Mouse (Mus musculus): ENCODE results near the gene Btg1. TPM values are rescaled to one million over a fixed set of nuclear protein-coding genes. Genes with fewer than 3 reads are reported as not detected.
A peak's percentile ranks its signal among the peaks of the same experiment; 100 is the strongest.

Gene Btg1
- polyA plus RNA-seq (2015; fragmentation: Nextera tagmentation; extraction: Ambion mirVana), result 48.8 and 56.5 TPM in 2 replicates

DNA sequence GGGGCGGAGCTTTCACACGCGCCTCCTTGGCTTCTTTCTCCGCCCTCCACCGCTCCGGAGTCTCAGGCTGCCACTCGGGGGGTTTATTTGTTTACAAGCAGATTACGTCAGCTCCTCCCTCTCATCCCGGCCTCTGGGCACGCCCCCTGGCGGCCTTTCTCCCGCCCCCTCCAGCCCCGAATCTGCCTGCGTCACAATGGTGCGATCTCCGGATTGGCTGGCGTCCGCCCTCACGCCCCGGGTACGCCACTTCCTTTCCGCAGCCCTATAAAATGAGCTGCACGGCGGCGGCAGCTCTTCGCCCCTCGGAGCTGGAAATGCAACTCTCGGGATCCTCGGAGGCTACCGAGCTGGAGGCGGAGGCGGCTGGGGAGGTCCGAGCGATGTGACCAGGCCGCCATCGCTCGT is at the start of gene Btg1:
Gene Btg1, plus strand, starts transcription at position 298 of the 408 bp plus-strand sequence.
- peak within 1 kb of the TSS; percentile 93 for H3K4me3 ChIP-seq
- peaks cover 14% of the 10 kb centered on the region for H3K4me1 ChIP-seq (replicated peaks)
- H3K9ac ChIP-seq, result peak within 1 kb of the TSS; percentile 98
- H3K9me3 ChIP-seq (replicated peaks), result no peaks in the 10 kb centered on the region
- H3K36me3 ChIP-seq, result no peaks in the 10 kb centered on the region
- H3K4me2 ChIP-seq, result peak within 1 kb of the TSS; percentile 63
- WGBS, result under 1% methylated on average over 37 of the region's 37 CpGs
- H3K27me3 ChIP-seq, result no peaks in the 10 kb centered on the region
- peak; percentile 94 for ATAC-seq (replicated peaks; ENCODE audit: insufficient number of reproducible peaks, insufficient read depth, low FRiP score, low read depth)
- peak within 1 kb of the TSS; percentile 96 for H3K27ac ChIP-seq

DNA sequence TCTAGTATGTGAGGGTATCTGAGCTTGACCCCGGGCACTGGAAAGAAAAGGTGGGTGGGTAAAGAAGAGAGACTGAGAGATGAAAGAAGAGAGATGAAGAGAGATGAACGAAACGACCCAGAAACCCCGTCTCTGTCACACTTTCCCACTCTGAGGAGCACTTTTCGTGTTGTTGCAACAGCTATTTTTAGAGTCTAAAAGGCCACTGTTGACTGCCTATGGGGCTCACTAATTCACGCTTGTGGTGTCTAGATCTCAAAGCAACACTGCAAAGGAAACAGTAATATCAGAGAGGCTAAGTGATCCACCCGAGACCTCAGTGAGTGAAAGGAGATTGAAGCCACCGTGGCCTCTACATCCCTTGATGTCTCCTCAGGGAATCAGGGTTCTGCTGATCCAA is 47.3 kb upstream of the Btg1 start:
- Histone ChIP-seq H3K9me3 (replicated peaks) (no peaks in the 10 kb centered on the region), H3K9ac (no peak overlapping the region), H3K36me3 (no peaks in the 10 kb centered on the region), H3K27ac (no peak overlapping the region), H3K27me3 (no peaks in the 10 kb centered on the region), H3K4me2 (no peak overlapping the region), H3K4me3 (no peak overlapping the region), H3K4me1 (replicated peaks) (no peaks in the 10 kb centered on the region)
- 43% methylated on average over 8 of the region's 8 CpGs for WGBS
- ATAC-seq (replicated peaks; ENCODE audit: insufficient number of reproducible peaks, insufficient read depth, low FRiP score, low read depth), result no peak

DNA sequence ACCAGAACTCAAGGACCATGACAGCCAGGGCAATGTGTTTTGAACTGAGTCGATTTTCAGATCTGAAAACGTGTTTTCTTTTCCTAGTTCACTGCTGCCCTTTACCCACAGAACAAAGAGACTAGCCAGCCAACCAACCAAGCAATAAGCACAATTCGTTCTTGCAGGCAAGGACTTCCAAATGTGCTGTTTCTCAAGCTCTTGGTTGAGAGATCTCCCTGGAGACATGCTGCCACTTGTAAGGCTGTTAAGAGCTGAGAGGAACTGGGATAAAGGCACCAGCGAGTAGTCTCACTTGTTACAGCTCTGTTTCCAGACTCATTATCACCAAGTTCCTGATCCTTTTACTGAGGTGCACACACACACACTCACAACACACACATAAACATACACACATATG is 45.6 kb upstream of the Btg1 start:
- no peak for ATAC-seq (replicated peaks; ENCODE audit: insufficient number of reproducible peaks, insufficient read depth, low FRiP score, low read depth)
- Histone ChIP-seq H3K4me2 (no peak overlapping the region), H3K9ac (no peak overlapping the region), H3K9me3 (replicated peaks) (no peaks in the 10 kb centered on the region), H3K4me3 (no peak overlapping the region), H3K27me3 (no peaks in the 10 kb centered on the region), H3K4me1 (replicated peaks) (no peaks in the 10 kb centered on the region), H3K36me3 (no peaks in the 10 kb centered on the region), H3K27ac (no peak overlapping the region)
- 55% methylated on average over 4 of the region's 4 CpGs for WGBS

DNA sequence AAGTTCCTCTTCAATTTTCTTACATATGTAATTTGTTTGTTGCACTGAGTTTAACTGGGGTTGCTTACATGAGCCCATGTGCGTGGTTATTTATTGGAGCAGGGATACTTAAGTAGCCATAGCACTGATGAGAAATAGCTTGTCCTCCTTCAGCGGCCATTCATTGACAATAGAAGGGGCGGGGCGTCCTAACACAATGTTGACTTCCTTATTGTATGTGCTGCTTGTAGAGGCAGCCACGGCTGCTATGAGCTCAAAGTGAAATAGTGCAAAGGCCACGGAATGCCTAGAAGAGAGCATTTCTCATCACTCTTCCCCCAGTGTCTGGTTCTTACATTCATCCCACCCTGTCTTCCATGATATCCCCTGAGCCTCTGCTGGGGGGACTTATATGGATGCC is 42.0 kb upstream of the Btg1 start:
- no peak for ATAC-seq (replicated peaks; ENCODE audit: insufficient number of reproducible peaks, insufficient read depth, low FRiP score, low read depth)
- no peaks in the 10 kb centered on the region for H3K4me1 ChIP-seq (replicated peaks)
- no peak overlapping the region for H3K9ac ChIP-seq
- H3K9me3 ChIP-seq (replicated peaks), result no peaks in the 10 kb centered on the region
- no peaks in the 10 kb centered on the region for H3K36me3 ChIP-seq
- H3K4me3 ChIP-seq, result no peak overlapping the region
- 85% methylated on average over 6 of the region's 6 CpGs for whole genome bisulfite sequencing
- H3K27ac ChIP-seq, result no peak overlapping the region
- H3K4me2 ChIP-seq, result no peak overlapping the region
- H3K27me3 ChIP-seq, result no peaks in the 10 kb centered on the region

DNA sequence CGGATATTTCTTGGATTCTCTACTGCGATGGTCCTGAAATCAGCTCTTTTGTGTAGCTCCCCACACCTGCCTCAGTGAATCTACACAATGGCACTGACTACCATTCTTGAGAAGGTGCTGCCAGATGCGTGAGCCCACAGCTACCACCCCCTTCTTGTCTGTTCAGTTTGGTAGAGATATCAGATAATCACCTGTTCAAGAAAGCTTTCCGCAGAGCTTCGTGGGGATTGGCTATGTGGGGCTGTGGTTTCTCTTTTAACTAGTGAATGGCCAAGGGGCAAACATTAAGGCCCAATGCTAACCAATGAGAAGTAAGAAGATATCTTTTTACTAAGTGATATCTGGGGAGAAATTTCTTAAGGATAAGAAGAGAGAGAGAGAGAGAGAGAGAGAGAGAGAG is 41.5 kb upstream of the Btg1 start:
- WGBS, result 74% methylated on average over 5 of the region's 5 CpGs
- no peaks in the 10 kb centered on the region for H3K27me3 ChIP-seq

DNA sequence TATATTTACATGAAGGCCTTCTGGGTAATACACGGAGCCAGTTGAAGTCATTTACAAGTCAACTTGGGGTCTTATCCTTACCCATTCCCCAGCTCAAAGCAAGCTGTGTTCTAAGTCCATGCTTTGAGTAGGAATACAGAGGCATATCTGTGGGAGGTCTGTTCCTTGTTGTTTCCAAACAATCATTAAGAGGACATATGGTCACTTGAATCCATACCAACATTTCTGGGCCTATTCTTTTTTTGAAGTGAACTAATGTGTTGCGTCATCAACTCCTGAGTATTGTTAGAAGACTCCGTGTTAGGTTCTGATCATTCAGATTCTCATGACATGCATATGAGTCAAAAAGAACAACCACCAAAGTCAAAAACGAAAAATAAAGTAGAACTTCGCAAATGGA is 37.9 kb upstream of the Btg1 start:
- WGBS, result 86% methylated on average over 5 of the region's 5 CpGs

More for the DNA sequence above, 41.5 kb upstream of the Btg1 start:
- Histone ChIP-seq H3K27ac (no peak overlapping the region), H3K4me2 (no peak overlapping the region), H3K4me1 (replicated peaks) (no peaks in the 10 kb centered on the region), H3K36me3 (no peaks in the 10 kb centered on the region), H3K9me3 (replicated peaks) (no peaks in the 10 kb centered on the region), H3K9ac (no peak overlapping the region), H3K4me3 (no peak overlapping the region)
- no peak for ATAC-seq (replicated peaks; ENCODE audit: insufficient number of reproducible peaks, insufficient read depth, low FRiP score, low read depth)

DNA sequence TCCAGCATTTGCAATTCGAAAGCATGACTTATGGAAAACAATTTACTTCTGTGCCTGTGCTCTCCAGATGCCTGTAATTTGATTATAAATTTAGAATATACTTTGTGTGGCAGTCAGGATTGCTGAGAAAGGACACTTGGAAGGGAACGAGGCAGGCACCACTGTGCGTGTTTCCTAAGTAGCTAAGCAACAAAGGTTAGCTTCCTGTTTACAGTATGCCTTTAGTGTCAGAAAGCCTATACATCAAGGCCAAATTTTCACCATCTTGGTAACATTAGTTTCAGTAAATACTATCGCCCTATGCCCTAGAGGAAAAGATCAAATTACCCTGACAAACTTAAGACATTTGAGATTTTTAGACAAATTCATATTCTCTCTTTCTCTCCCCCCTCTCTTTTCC is 37.4 kb upstream of the Btg1 start:
- H3K4me3 ChIP-seq, result no peak overlapping the region
- H3K9ac ChIP-seq, result no peak overlapping the region
- no peaks in the 10 kb centered on the region for H3K27me3 ChIP-seq
- H3K36me3 ChIP-seq, result no peaks in the 10 kb centered on the region
- no peak overlapping the region for H3K4me2 ChIP-seq
- no peak for ATAC-seq (replicated peaks; ENCODE audit: insufficient number of reproducible peaks, insufficient read depth, low FRiP score, low read depth)
- no peaks in the 10 kb centered on the region for H3K4me1 ChIP-seq (replicated peaks)
- H3K9me3 ChIP-seq (replicated peaks), result no peaks in the 10 kb centered on the region
- H3K27ac ChIP-seq, result no peak overlapping the region
- WGBS, result 64% methylated on average over 4 of the region's 4 CpGs

More for the DNA sequence above, 37.9 kb upstream of the Btg1 start:
- H3K27me3 ChIP-seq, result no peaks in the 10 kb centered on the region
- no peak for ATAC-seq (replicated peaks; ENCODE audit: insufficient number of reproducible peaks, insufficient read depth, low FRiP score, low read depth)
- no peak overlapping the region for H3K4me2 ChIP-seq
- H3K9me3 ChIP-seq (replicated peaks), result no peaks in the 10 kb centered on the region
- H3K36me3 ChIP-seq, result no peaks in the 10 kb centered on the region
- no peak overlapping the region for H3K9ac ChIP-seq
- H3K27ac ChIP-seq, result no peak overlapping the region
- H3K4me1 ChIP-seq (replicated peaks), result no peaks in the 10 kb centered on the region
- H3K4me3 ChIP-seq, result no peak overlapping the region

DNA sequence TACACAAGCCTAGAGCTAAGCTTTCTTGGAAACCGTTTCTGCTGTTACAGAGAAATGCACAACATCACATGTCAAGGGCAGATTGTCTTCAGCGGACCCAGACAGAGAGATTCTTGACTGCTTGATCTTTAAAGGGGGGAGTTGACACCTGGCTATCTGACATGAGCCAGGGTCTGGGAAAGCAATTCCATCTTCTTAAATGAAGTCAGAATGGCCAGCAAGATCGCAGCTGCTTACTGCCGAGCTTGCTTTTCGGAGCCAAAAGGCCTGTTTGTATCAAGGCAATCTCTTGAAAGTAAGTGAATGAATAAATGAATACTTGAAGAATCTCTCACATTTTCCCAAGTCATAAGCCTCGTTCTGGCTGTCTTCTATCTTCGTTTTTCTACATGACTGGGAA is 36.6 kb upstream of the Btg1 start:
- Histone ChIP-seq H3K4me1 (replicated peaks) (no peaks in the 10 kb centered on the region), H3K4me2 (no peak overlapping the region), H3K9ac (no peak overlapping the region), H3K27me3 (no peaks in the 10 kb centered on the region), H3K27ac (no peak overlapping the region), H3K4me3 (no peak overlapping the region), H3K36me3 (no peaks in the 10 kb centered on the region), H3K9me3 (replicated peaks) (no peaks in the 10 kb centered on the region)
- 58% methylated on average over 7 of the region's 7 CpGs for WGBS
- no peak for ATAC-seq (replicated peaks; ENCODE audit: insufficient number of reproducible peaks, insufficient read depth, low FRiP score, low read depth)

DNA sequence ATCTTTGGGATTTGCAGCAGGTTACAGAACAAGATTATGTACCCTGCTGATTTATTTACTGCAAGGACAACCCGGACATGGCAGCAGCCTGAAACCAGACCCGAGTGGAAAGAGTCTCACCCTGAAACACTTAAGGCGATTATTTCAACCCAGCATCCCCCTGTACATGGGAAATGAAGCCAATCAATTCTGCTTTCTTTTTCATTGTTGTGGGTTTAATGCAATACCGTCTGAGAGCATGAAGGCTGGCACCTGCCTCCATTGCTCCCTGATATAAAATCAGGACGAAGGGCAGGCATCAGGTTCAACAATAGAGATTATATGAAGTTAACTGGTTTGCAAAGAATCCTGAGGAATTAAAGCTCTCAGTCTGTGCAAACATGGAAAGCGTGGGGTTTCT is 35.6 kb upstream of the Btg1 start:
- no peak overlapping the region for H3K4me2 ChIP-seq
- no peak overlapping the region for H3K9ac ChIP-seq
- no peaks in the 10 kb centered on the region for H3K27me3 ChIP-seq
- no peaks in the 10 kb centered on the region for H3K9me3 ChIP-seq (replicated peaks)
- no peaks in the 10 kb centered on the region for H3K4me1 ChIP-seq (replicated peaks)
- no peak overlapping the region for H3K27ac ChIP-seq
- 75% methylated on average over 6 of the region's 6 CpGs for WGBS
- H3K4me3 ChIP-seq, result no peak overlapping the region
- no peaks in the 10 kb centered on the region for H3K36me3 ChIP-seq
- ATAC-seq (replicated peaks; ENCODE audit: insufficient number of reproducible peaks, insufficient read depth, low FRiP score, low read depth), result no peak

DNA sequence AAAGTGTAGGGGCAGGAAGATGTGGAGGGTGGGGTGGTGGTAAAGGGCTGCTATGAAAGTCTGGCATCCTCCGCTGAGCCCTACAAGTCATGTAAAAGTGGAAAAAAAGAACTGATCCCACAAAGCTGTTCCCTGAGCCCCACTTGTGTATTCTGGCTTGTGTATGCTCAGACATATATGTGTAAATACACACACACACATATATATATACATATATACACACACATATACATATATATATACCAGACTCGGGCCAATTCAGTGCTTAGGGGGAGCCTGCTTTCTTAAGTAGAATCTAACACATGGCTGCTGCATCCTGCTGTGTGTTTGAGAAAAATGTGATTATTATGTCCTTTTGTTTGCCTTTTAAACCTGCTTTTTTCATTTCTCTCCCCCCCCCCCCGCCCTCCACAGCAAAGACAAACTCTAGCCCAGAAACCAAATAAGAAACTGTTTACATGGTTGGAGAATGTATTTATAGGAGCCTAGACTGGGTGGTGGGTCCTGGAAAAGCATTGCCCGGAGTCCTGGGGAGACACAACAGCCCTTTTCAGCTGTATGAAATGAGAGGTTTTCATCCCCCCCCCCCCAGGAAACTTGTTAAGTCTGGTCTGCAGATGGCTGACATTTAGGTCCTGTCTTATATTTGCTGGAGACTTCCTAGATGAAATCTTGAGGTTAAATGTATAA is 30.5 kb upstream of the Btg1 start:
- no peak overlapping the region for H3K9ac ChIP-seq
- H3K27ac ChIP-seq, result no peak overlapping the region
- H3K4me3 ChIP-seq, result no peak overlapping the region
- no peak overlapping the region for H3K4me2 ChIP-seq
- H3K9me3 ChIP-seq (replicated peaks), result no peaks in the 10 kb centered on the region
- no peaks in the 10 kb centered on the region for H3K36me3 ChIP-seq
- no peak for ATAC-seq (replicated peaks; ENCODE audit: insufficient number of reproducible peaks, insufficient read depth, low FRiP score, low read depth)
- H3K27me3 ChIP-seq, result no peaks in the 10 kb centered on the region
- H3K4me1 ChIP-seq (replicated peaks), result no peaks in the 10 kb centered on the region
- WGBS, result 67% methylated on average over 4 of the region's 4 CpGs

DNA sequence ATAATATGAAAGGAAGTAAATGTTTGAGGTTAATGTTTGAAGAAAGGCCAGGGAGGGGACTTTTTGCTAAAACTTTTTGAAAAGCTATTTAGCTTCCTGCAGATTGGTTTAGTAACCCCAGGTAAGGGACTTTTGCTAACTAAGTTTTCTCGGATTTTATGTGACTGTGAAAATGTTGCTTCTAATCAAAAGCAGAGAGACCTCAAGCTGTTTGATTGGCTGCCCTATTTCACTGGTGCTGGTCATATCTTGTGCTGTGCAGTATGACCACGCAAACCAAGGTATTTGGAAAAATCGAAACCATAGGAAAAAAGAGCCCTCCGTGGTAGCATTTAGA is 30.0 kb upstream of the Btg1 start:
- no peaks in the 10 kb centered on the region for H3K27me3 ChIP-seq
- no peak overlapping the region for H3K4me2 ChIP-seq
- H3K27ac ChIP-seq, result no peak overlapping the region
- H3K9me3 ChIP-seq (replicated peaks), result no peaks in the 10 kb centered on the region
- H3K36me3 ChIP-seq, result no peaks in the 10 kb centered on the region
- no peak overlapping the region for H3K9ac ChIP-seq
- no peaks in the 10 kb centered on the region for H3K4me1 ChIP-seq (replicated peaks)
- WGBS, result 78% methylated on average over 4 of the region's 4 CpGs
- ATAC-seq (replicated peaks; ENCODE audit: insufficient number of reproducible peaks, insufficient read depth, low FRiP score, low read depth), result no peak
- H3K4me3 ChIP-seq, result no peak overlapping the region

DNA sequence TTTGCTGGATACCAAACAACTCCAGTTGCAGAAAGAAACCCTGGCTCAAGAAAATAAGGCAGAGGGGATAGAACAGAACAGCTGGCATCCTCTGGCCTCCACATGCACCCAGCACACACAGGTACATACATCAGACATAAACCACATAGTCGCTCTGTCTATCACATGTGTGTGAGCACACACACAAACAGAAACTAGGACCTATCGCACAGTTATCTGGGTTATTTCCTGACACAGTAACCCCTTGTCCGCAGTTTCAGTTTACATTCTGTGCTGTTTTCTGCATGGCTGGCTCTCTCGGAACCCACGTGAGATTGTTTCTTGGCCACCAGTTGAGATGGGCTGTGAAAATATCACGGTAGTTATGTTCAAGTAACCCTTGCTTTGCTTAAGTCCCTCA is 28.6 kb upstream of the Btg1 start:
- Histone ChIP-seq H3K27ac (no peak overlapping the region), H3K4me1 (replicated peaks) (no peaks in the 10 kb centered on the region), H3K4me2 (no peak overlapping the region), H3K9ac (no peak overlapping the region), H3K9me3 (replicated peaks) (no peaks in the 10 kb centered on the region), H3K4me3 (no peak overlapping the region), H3K27me3 (no peaks in the 10 kb centered on the region), H3K36me3 (no peaks in the 10 kb centered on the region)
- no peak for ATAC-seq (replicated peaks; ENCODE audit: insufficient number of reproducible peaks, insufficient read depth, low FRiP score, low read depth)
- WGBS, result 67% methylated on average over 6 of the region's 6 CpGs

Data from heart, embryonic 15.5 days (tissue).